Mouse (Mus musculus): ENCODE results near the gene H2-K1. TPM values are rescaled to one million over a fixed set of nuclear protein-coding genes. Genes with fewer than 3 reads are reported as not detected.
"Not testable (repeated sequence)": the region's sequence is repeated elsewhere in the genome, so short reads cannot be mapped to it uniquely, and the experiment has no call there.

H2-K1 gene
- polyA plus RNA-seq, 1 experiment from 2014 or later = 2,994 TPM

DNA sequence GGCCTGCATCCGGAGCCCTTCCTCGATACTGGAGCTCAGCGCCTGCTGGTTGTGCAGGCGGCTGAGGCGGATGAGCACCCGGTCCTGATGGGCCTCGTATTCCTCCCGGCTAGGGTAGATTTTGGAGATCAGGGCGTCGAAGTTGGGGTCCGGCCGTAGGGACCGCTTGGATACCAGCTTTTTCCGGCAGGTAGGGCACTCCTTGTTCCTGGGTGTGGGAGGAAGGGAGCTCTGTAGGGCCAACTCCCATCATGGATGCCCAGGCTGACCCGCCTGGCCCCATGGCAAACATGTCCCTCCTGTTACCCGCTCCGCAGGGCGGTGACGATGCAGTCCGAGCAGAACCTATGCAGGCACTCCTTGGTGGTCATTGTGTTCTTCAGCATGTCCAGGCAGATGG, 22.8 kb upstream of the H2-K1 start:
- WGBS (ENCODE audit: missing documents) = 95% methylated on average over 20 of the region's 20 CpGs
- Histone ChIP-seq H3K4me3 (ENCODE audit: inconsistent target) (no peak overlapping the region), H3K36me3 (ENCODE audit: inconsistent target) (peaks cover 19% of the 10 kb centered on the region; the same call in 1 of the 2 replicates), H3K27ac (no peak overlapping the region), H3K79me2 (ENCODE audit: inconsistent target) (no peaks in the 10 kb centered on the region)

- H3K4me3 ChIP-seq (ENCODE audit: inconsistent target) = no peak overlapping the region
- WGBS (ENCODE audit: missing documents) = 99% methylated on average over 10 of the region's 14 CpGs
- H3K36me3 ChIP-seq (ENCODE audit: inconsistent target) = peaks cover 19% of the 10 kb centered on the region; the same call in 1 of the 2 replicates
- H3K27ac ChIP-seq = no peak overlapping the region
- no peaks in the 10 kb centered on the region for H3K79me2 ChIP-seq (ENCODE audit: inconsistent target)
Observed at GRCm38 (mm10) chr17:34022414-34022783, 22.3 kb upstream of the H2-K1 start.

DNA sequence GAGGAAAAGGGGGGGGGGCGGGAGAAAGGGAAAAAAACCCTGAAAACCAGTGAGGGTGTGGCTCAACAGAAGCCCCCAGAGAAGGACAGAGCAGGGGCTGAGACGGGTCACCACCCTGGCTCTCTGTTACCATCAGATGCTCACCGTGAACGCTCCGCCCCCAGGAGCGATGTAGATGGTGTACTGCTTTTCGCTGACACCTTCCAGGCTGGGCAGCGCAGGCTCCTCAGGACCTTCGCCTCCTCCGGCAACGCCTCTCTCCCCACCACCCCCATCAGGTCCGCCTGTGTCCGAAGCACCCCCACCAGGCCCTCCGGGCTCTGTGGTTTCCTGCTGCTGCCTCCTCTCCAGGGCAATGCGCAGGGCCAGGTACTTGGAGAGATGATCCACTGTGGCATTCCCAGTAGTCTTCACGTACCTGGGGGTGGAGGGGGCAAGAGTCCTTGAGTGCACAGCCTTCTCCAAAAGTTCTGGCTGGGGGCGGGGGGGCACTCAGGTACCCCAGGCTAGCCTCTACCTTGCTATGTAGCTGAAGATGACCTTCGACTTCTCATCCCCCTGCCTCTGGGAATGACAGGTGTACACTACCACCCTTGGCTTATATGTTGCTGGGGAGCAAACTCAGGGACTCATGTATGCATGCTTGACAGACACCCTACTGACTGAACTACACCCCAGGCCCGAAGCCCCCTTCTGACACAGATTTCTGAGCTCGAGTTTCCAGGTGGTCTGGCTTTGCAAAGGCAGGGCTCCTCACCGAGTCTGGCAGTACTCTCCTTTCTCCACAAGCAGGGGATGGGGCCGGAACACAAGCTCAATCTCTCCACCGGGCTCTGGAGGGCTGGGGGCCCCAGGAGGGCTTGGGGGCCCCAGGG, 21.6 kb upstream of the H2-K1 start:
- 97% methylated on average over 22 of the region's 23 CpGs for WGBS (ENCODE audit: missing documents)
- no peak overlapping the region for H3K27ac ChIP-seq
- no peak overlapping the region for H3K4me3 ChIP-seq (ENCODE audit: inconsistent target)
- no peaks in the 10 kb centered on the region for H3K79me2 ChIP-seq (ENCODE audit: inconsistent target)
- peaks cover 19% of the 10 kb centered on the region; the same call in 1 of the 2 replicates for H3K36me3 ChIP-seq (ENCODE audit: inconsistent target)

- 97% methylated on average over 7 of the region's 8 CpGs for WGBS (ENCODE audit: missing documents)
- no peaks in the 10 kb centered on the region for H3K36me3 ChIP-seq (ENCODE audit: inconsistent target)
- no peak overlapping the region for H3K27ac ChIP-seq
- no peak overlapping the region for H3K4me3 ChIP-seq (ENCODE audit: inconsistent target)
- H3K79me2 ChIP-seq (ENCODE audit: inconsistent target) = no peaks in the 10 kb centered on the region
Observed at GRCm38 (mm10) chr17:34013436-34013835, 13.3 kb upstream of the H2-K1 start.

DNA sequence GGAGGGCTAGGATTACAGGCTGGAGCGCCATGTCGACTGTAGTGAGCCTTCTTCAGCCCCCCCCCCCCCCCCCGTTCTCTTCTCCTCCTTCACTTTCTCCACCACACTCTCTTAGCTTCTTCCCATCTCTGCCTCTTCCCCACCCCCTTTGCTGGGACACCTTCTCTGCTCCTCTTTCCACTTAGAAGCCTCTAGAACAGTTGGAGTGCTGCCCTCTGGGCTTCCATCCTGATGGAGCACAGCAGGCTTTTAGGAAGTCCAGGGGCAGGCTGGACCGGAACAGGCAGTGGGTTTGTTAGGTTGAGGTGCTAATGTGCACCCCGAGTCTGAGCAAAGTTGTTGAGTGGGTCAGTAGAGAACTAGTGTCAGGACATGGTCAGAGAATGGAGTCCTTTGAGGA, 10.0 kb upstream of the H2-K1 start:
- no peak overlapping the region for H3K27ac ChIP-seq
- no peaks in the 10 kb centered on the region for H3K36me3 ChIP-seq (ENCODE audit: inconsistent target)
- H3K79me2 ChIP-seq (ENCODE audit: inconsistent target) = no peaks in the 10 kb centered on the region
- WGBS (ENCODE audit: missing documents) = 83% methylated on average over 4 of the region's 5 CpGs
- H3K4me3 ChIP-seq (ENCODE audit: inconsistent target) = no peak overlapping the region

- Histone ChIP-seq H3K4me3 (ENCODE audit: inconsistent target) (no peak overlapping the region), H3K79me2 (ENCODE audit: inconsistent target) (no peaks in the 10 kb centered on the region), H3K27ac (no peak overlapping the region), H3K36me3 (ENCODE audit: inconsistent target) (no peaks in the 10 kb centered on the region)
- 85% methylated on average over 2 of the region's 2 CpGs for WGBS (ENCODE audit: missing documents)
Observed at GRCm38 (mm10) chr17:34006570-34006969, 6.4 kb upstream of the H2-K1 start.

GRCm38 (mm10) chr17:34003426-34003825, 3.3 kb upstream of the H2-K1 start:
- H3K4me3 ChIP-seq (ENCODE audit: inconsistent target) = no peak overlapping the region
- H3K27ac ChIP-seq = no peak overlapping the region
- WGBS (ENCODE audit: missing documents) = 0% methylated on average over 4 of the region's 5 CpGs
- H3K36me3 ChIP-seq (ENCODE audit: inconsistent target) = no peaks in the 10 kb centered on the region
- peaks cover 14% of the 10 kb centered on the region; the same call in 1 of the 2 replicates for H3K79me2 ChIP-seq (ENCODE audit: inconsistent target)

- WGBS (ENCODE audit: missing documents) = 25% methylated on average over 2 of the region's 2 CpGs
- Histone ChIP-seq H3K4me3 (ENCODE audit: inconsistent target) (peak overlapping the region; percentile 70), H3K27ac (peak overlapping the region; percentile 78), H3K79me2 (ENCODE audit: inconsistent target) (peaks cover 24% of the 10 kb centered on the region; the same call in 1 of the 2 replicates), H3K36me3 (ENCODE audit: inconsistent target) (peaks cover 25% of the 10 kb centered on the region; the same call in 1 of the 2 replicates)
Observed at GRCm38 (mm10) chr17:34000796-34001195, 649 bp upstream of the H2-K1 start.

GRCm38 (mm10) chr17:33999341-34000149, 602 bp downstream of the H2-K1 start:
- H3K36me3 ChIP-seq (ENCODE audit: inconsistent target) = peaks cover 27% of the 10 kb centered on the region; the same call in 1 of the 2 replicates
- H3K27ac ChIP-seq = peak overlapping the region; percentile 73
- peaks cover 24% of the 10 kb centered on the region; the same call in 1 of the 2 replicates for H3K79me2 ChIP-seq (ENCODE audit: inconsistent target)
- H3K4me3 ChIP-seq (ENCODE audit: inconsistent target) = peak overlapping the region; percentile 70
- WGBS (ENCODE audit: missing documents) = under 1% methylated on average over 69 of the region's 87 CpGs

GRCm38 (mm10) chr17:33998697-33999096, 1.4 kb downstream of the H2-K1 start:
- 22% methylated on average over 4 of the region's 5 CpGs for WGBS (ENCODE audit: missing documents)
- not testable (repeated sequence) for H3K27ac ChIP-seq
- peaks cover 24% of the 10 kb centered on the region; the same call in 1 of the 2 replicates for H3K79me2 ChIP-seq (ENCODE audit: inconsistent target)
- peaks cover 27% of the 10 kb centered on the region; the same call in 1 of the 2 replicates for H3K36me3 ChIP-seq (ENCODE audit: inconsistent target)
- peak overlapping the region; percentile 70 for H3K4me3 ChIP-seq (ENCODE audit: inconsistent target)

GRCm38 (mm10) chr17:33997025-33997424, 3.1 kb downstream of the H2-K1 start:
- Histone ChIP-seq H3K36me3 (ENCODE audit: inconsistent target) (peaks cover 27% of the 10 kb centered on the region; the same call in 1 of the 2 replicates), H3K79me2 (ENCODE audit: inconsistent target) (peaks cover 24% of the 10 kb centered on the region; the same call in 1 of the 2 replicates)
- not testable (repeated sequence) for H3K27ac ChIP-seq; H3K4me3 ChIP-seq (ENCODE audit: inconsistent target)
- 96% methylated on average over 2 of the region's 2 CpGs for WGBS (ENCODE audit: missing documents)

- Histone ChIP-seq H3K27ac (no peak overlapping the region), H3K36me3 (ENCODE audit: inconsistent target) (peaks cover 27% of the 10 kb centered on the region; the same call in 1 of the 2 replicates), H3K79me2 (ENCODE audit: inconsistent target) (peaks cover 24% of the 10 kb centered on the region; the same call in 1 of the 2 replicates), H3K4me3 (ENCODE audit: inconsistent target) (no peak overlapping the region)
- WGBS (ENCODE audit: missing documents) = 82% methylated on average over 3 of the region's 3 CpGs
Observed at GRCm38 (mm10) chr17:33995651-33996050, 4.5 kb downstream of the H2-K1 start.

GRCm38 (mm10) chr17:33994959-33995358, 5.2 kb downstream of the H2-K1 start:
- Histone ChIP-seq H3K27ac (no peak overlapping the region), H3K79me2 (ENCODE audit: inconsistent target) (peaks cover 24% of the 10 kb centered on the region; the same call in 1 of the 2 replicates), H3K4me3 (ENCODE audit: inconsistent target) (no peak overlapping the region), H3K36me3 (ENCODE audit: inconsistent target) (peaks cover 27% of the 10 kb centered on the region; the same call in 1 of the 2 replicates)
- WGBS (ENCODE audit: missing documents) = 92% methylated on average over 8 of the region's 8 CpGs

DNA sequence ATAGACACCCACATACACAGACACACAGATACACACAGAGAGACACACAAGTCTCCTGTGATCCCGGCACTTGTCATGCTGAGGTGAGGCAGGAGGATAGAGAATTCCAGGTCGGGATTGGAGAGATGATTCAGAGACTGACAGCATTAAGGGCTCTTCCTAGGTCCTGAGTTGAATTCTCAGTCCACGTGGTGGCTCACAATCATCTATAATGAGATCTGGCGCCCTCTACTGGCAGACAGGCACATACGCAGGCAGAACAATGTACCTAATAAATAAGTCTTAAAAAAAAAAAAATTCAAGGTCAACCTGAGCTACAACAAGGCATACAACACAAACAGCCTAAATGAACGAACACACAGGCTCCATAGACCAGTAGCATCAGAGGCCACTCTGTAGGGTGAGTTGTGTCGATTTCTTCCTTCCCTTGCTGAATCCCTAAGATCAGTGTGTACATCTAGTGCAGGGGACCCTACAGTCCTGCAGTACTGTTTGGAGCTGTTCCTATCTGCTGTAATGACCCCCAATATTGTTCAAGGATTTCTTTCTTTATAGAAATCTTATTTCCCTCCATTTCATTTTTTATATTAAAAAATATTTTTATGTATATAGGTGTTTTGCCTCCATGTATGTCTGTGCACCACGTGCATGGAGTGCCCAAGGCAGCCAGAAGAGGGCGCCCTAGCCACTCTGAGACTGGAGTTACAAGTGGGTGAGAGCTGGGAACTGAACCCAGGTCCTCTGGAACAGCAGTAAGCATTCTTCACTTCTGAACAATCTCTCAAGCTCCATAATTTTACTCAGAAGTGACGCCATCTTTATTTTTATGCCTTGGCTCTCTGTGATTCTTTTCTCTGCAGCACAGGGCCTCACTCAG, 8.1 kb downstream of the H2-K1 start:
- Histone ChIP-seq H3K27ac (no peak overlapping the region), H3K36me3 (ENCODE audit: inconsistent target) (peaks cover 14% of the 10 kb centered on the region; the same call in 1 of the 2 replicates), H3K79me2 (ENCODE audit: inconsistent target) (no peaks in the 10 kb centered on the region), H3K4me3 (ENCODE audit: inconsistent target) (no peak overlapping the region)
- 37% methylated on average over 10 of the region's 10 CpGs for WGBS (ENCODE audit: missing documents)

All from macrophage (primary cell).